Mouse (Mus musculus) midbrain, embryonic 15.5 days (tissue): ENCODE measurements around the gene Haghl. TPM values are rescaled to one million over a fixed set of nuclear protein-coding genes. Genes with fewer than 3 reads are reported as not detected.
A peak's percentile ranks its signal among the peaks of the same experiment; 100 is the strongest.

ENCODE experiments used
- ATAC-seq: fragments of 200-750 bp; cut with Nextera tagmentation; replicated peaks from 2 replicates; pipeline ENCODE4 v1.8.0; 2017; ENCODE audit warnings: moderate TSS enrichment
- H3K27ac ChIP-seq: fragments of 300-500 bp; sonication (generic); 2 replicates; pipeline ENCODE4 v1.5.1; 2015; ENCODE audit warnings: mild to moderate bottlenecking, inconsistent platforms
- H3K27me3 ChIP-seq: fragments of 300-500 bp; sonication (generic); replicated peaks from 2 replicates; pipeline ENCODE4 v1.6.1; 2015; ENCODE audit warnings: inconsistent platforms
- H3K36me3 ChIP-seq: fragments of 300-500 bp; sonication (generic); replicated peaks from 2 replicates; pipeline ENCODE4 v1.6.1; 2015; ENCODE audit warnings: inconsistent platforms
- H3K4me1 ChIP-seq: fragments of 300-500 bp; sonication (generic); 2 replicates; pipeline ENCODE4 v1.6.1; 2015; ENCODE audit warnings: inconsistent platforms
- H3K4me2 ChIP-seq: fragments of 300-500 bp; sonication (generic); 2 replicates; pipeline ENCODE4 v1.6.1; 2015; ENCODE audit warnings: inconsistent platforms, mild to moderate bottlenecking, moderate library complexity
- H3K4me3 ChIP-seq: fragments of 300-500 bp; sonication (generic); 2 replicates; pipeline ENCODE4 v1.5.1; 2015; ENCODE audit warnings: mild to moderate bottlenecking, inconsistent platforms
- H3K9ac ChIP-seq: fragments of 300-500 bp; sonication (generic); 2 replicates; pipeline ENCODE4 v1.6.1; 2015; ENCODE audit warnings: mild to moderate bottlenecking, inconsistent platforms
- H3K9me3 ChIP-seq: fragments of 300-500 bp; sonication (generic); 2 replicates; pipeline ENCODE4 v1.6.1; 2016; ENCODE audit warnings: inconsistent platforms
- WGBS: fragments of 180-500 bp; shearing (Covaris S2); methylation state at CpG from one replicate; pipeline ENCODE4 v1.1.7; 2015; ENCODE audit warnings: mixed read lengths; 5-methylcytosine and 5-hydroxymethylcytosine counted together
- polyA plus RNA-seq: library from polyadenylated mRNA; unstranded; fragments of >200 nt; fragmentation: Nextera tagmentation; extraction: Ambion mirVana; gene quantifications from 2 replicates; pipeline ENCODE4 v1.2.1, GENCODE M21; 2015

Gene Haghl
- polyA plus RNA-seq, 1 experiment from 2014 or later, result 160 TPM

DNA sequence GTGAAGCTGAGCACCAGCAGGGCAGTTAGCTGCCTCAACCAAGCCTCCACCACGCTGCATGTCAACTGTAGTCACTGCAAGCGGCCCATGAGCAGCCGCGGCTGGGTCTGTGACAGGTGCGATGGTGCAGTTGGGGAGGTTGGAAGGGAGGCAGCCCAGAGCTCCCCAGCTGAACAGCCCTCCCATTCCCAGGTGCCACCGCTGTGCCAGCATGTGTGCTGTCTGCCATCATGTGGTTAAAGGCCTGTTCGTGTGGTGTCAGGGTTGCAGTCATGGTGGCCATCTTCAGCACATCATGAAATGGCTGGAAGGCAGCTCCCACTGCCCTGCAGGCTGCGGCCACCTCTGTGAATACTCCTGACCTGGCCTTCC, 42.7 kb upstream of the Haghl start:
- Histone ChIP-seq H3K27ac (peak overlapping the region; percentile 91), H3K4me2 (peak overlapping the region; percentile 80), H3K9ac (peak overlapping the region; percentile 86; the same call in 1 of the 2 replicates), H3K4me1 (peaks cover 82% of the 10 kb centered on the region), H3K27me3 (no peaks in the 10 kb centered on the region), H3K4me3 (peak overlapping the region; percentile 66), H3K36me3 (0 out of 2 replicates have a peak, but pooled peaks cover 31% of the 10 kb centered on the region), H3K9me3 (no peaks in the 10 kb centered on the region)
- WGBS, result 83% methylated on average over 8 of the region's 8 CpGs
- no peak for ATAC-seq

DNA sequence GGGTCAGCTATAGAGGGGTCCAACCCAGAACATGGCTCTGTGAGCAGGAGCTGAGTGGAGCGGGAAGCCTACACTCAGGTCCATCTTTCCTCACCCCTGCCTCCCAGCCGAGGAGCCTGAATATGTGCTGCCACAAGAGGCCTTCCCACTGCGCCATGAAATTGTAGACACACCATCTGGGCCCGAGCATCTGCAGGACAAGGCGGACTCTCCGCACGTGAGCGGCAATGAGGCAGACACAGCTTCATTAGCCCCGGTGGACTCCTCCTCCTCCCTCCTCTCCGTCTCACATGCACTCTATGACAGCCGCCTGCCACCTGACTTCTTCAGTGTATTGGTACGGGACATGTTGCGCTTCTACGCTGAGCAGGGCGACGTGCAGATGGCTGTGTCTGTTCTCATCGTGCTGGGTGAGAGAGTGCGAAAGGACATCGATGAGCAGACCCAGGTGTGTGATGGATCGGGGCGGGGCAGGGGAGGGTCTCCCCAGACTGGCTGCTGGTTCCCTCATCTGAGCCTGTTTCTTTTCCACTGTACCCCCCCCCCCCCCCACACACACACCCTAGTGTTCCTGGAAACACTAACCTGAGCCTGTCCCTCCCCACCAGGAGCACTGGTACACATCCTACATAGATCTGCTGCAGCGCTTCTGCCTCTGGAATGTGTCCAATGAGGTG, 42.2 kb upstream of the Haghl start:
- Histone ChIP-seq H3K4me1 (peaks cover 82% of the 10 kb centered on the region), H3K9ac (peak overlapping the region; percentile 86; the same call in 1 of the 2 replicates), H3K4me3 (0 out of 2 replicates have a peak overlapping the region, but pooled peaks have one; percentile 66), H3K36me3 (0 out of 2 replicates have a peak, but pooled peaks cover 31% of the 10 kb centered on the region), H3K4me2 (peak overlapping the region; percentile 80; the same call in 1 of the 2 replicates), H3K27ac (peak overlapping the region; percentile 91), H3K27me3 (no peaks in the 10 kb centered on the region), H3K9me3 (no peaks in the 10 kb centered on the region)
- 92% methylated on average over 22 of the region's 22 CpGs for WGBS
- ATAC-seq, result no peak

DNA sequence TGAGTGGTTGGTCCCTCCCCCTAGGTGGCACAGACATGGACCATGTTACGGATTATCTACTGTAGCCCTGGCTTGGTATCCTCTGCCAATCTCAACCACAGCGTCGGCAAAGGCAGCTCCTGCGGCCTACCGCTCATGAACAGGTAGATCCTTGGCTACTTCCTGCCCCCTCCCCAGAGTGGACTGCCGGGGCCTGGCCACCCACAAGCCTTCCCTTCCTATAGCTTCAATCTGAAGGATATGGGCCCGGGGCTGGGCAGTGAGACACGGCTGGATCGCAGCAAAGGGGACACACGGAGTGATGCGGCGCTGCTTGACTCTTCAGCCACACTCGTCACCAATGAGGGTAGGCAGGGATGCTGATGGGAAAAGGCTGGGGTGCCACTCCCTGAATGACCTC, 41.5 kb upstream of the Haghl start:
- Histone ChIP-seq H3K4me3 (no peak overlapping the region), H3K27me3 (no peaks in the 10 kb centered on the region), H3K36me3 (0 out of 2 replicates have a peak, but pooled peaks cover 31% of the 10 kb centered on the region), H3K9ac (no peak overlapping the region), H3K4me2 (no peak overlapping the region), H3K4me1 (peaks cover 79% of the 10 kb centered on the region), H3K9me3 (no peaks in the 10 kb centered on the region), H3K27ac (no peak overlapping the region)
- no peak for ATAC-seq
- WGBS, result 93% methylated on average over 13 of the region's 13 CpGs

- Histone ChIP-seq H3K4me3 (no peak overlapping the region), H3K9ac (no peak overlapping the region), H3K36me3 (0 out of 2 replicates have a peak, but pooled peaks cover 27% of the 10 kb centered on the region), H3K9me3 (no peaks in the 10 kb centered on the region), H3K4me2 (no peak overlapping the region), H3K27ac (no peak overlapping the region), H3K4me1 (peaks cover 70% of the 10 kb centered on the region), H3K27me3 (no peaks in the 10 kb centered on the region)
- 93% methylated on average over 27 of the region's 27 CpGs for WGBS
- no peak for ATAC-seq
Measured at GRCm38 (mm10) chr17:25825984-25826570, 40.6 kb upstream of the Haghl start.

- H3K4me2 ChIP-seq, result peak overlapping the region; percentile 98
- no peak for ATAC-seq
- H3K27me3 ChIP-seq, result no peaks in the 10 kb centered on the region
Measured at GRCm38 (mm10) chr17:25825311-25825710, 39.8 kb upstream of the Haghl start.

DNA sequence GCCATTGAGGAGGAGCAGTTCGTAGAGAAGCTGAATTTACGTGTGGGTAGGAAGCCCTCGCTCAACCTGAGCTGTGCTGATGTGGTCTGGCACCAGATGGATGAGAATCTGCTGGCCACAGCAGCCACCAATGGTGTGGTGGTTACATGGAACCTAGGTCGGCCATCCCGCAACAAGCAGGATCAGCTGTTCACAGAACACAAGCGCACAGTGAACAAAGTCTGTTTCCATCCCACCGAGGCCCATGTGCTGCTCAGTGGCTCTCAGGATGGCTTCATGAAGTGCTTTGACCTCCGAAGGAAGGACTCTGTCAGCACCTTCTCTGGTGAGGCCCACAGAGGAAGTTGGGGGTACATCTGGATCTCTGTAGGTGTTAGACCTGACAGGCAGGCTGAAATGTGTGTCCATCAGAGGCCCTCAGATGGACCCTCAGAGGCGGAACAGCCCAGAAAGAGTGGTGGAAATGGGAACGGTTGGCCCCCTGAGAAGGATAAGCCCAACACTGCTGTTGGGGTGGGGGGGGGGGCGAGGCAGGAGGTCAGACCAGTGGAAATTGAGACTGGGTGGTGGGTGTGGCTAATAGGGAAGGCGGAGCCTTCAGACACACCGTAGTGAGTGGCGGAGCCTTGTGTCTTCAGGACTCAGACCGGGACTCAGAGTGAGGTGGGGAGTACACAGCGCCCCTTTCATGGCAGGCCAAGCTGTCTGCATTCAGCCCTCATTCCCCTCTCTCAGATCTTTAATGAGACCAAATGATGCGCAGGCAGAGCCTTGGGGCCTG, 39.1 kb upstream of the Haghl start:
- H3K9me3 ChIP-seq, result no peaks in the 10 kb centered on the region
- H3K4me2 ChIP-seq, result peak overlapping the region; percentile 98
- H3K4me3 ChIP-seq, result peak overlapping the region; percentile 74
- peak overlapping the region; percentile 74 for H3K9ac ChIP-seq
- no peak for ATAC-seq
- no peaks in the 10 kb centered on the region for H3K27me3 ChIP-seq
- no peak overlapping the region for H3K27ac ChIP-seq
- peaks cover 12% of the 10 kb centered on the region; the same call in 1 of the 2 replicates for H3K36me3 ChIP-seq
- peaks cover 55% of the 10 kb centered on the region for H3K4me1 ChIP-seq
- 78% methylated on average over 16 of the region's 17 CpGs for whole genome bisulfite sequencing

More at GRCm38 (mm10) chr17:25825311-25825710, 39.8 kb upstream of the Haghl start:
- Histone ChIP-seq H3K4me1 (peaks cover 62% of the 10 kb centered on the region), H3K4me3 (no peak overlapping the region), H3K36me3 (0 out of 2 replicates have a peak, but pooled peaks cover 19% of the 10 kb centered on the region), H3K9ac (no peak overlapping the region), H3K9me3 (no peaks in the 10 kb centered on the region), H3K27ac (no peak overlapping the region)
- 92% methylated on average over 6 of the region's 6 CpGs for WGBS

DNA sequence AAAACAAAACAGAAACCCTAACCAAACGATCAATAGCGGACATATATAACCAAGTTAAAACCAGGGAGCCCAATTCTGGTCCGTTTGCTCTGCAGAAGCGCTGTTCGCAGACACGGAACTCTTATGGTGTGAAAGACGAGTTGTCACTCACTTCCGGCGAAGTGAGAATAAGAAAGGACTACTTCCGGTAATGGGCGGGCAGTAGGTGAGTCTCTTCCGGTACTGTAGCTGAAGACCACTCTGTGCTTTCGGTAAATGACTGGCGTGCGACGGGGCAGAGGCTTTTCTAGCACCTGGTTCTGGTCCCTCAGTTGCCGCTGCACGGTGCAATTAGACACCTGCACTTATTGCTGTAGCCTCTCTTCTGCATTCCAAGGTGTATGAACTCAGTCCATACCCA, 38.0 kb upstream of the Haghl start, which contains the start of gene Wdr24:
Gene Wdr24, plus strand, starts transcription at position 176 of the 400 bp plus-strand sequence.
- Histone ChIP-seq H3K4me3 (peak within 1 kb of the TSS; percentile 74), H3K4me2 (peak within 1 kb of the TSS; percentile 98), H3K9me3 (no peaks in the 10 kb centered on the region), H3K9ac (peak within 1 kb of the TSS; percentile 74), H3K27me3 (peaks cover 2% of the 10 kb centered on the region; the same call in 1 of the 2 replicates), H3K36me3 (peaks cover 16% of the 10 kb centered on the region), H3K27ac (peak within 1 kb of the TSS; percentile 76), H3K4me1 (peaks cover 49% of the 10 kb centered on the region)
- ATAC-seq, result peak; percentile 74
- WGBS, result under 1% methylated on average over 18 of the region's 18 CpGs

DNA sequence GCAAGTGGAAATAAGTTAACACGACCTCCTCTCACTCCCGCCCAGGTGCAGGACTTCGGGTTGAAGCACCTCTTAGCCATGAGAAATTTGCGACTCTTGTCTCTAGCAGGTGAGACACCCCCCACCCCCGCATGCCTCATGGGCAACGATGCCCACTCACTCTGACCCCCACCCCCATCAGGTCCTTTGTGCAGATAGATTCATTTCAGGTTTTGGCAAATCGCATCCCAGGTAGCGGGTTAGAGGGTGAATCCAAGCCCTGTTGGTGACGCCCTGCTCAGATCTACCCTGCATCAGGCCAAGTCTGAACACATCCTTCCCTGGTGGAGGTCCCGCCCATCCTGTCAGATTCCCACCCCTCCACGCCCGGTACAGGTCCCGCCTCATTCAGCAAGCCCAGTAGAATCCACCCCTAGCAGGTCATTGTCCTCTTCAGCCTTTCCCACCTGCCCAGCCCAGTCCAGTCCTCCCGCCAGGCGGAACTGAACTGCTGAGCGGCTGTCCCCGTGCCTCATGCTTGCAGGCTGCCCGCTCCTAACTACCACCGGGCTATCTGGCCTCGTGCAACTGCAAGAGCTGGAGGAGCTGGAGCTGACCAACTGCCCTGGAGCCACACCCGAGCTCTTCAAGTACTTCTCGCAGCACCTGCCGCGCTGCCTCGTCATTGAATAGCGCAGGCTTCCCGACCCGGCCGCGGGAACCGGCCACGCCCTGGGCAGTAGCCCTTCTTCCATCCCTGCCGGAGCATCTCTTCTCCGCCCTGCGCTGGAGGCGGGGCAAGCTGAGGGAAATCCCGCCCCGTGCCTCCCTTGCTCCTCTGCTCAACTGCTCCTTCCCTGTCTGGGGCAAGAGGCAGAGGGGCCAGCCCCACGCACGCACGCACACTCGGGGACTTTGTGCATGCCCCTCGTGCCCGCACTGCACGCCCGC, 33.6 kb upstream of the Haghl start:
- Histone ChIP-seq H3K4me2 (no peak overlapping the region), H3K4me3 (no peak overlapping the region), H3K27ac (no peak overlapping the region), H3K9ac (no peak overlapping the region), H3K36me3 (peaks cover 16% of the 10 kb centered on the region), H3K4me1 (peaks cover 6% of the 10 kb centered on the region), H3K9me3 (no peaks in the 10 kb centered on the region), H3K27me3 (peaks cover 12% of the 10 kb centered on the region)
- ATAC-seq, result no peak
- WGBS, result 10% methylated on average over 46 of the region's 46 CpGs

- peaks cover 16% of the 10 kb centered on the region for H3K36me3 ChIP-seq
- H3K9ac ChIP-seq, result no peak overlapping the region
- H3K27ac ChIP-seq, result no peak overlapping the region
- no peak overlapping the region for H3K4me2 ChIP-seq
- peaks cover 12% of the 10 kb centered on the region for H3K27me3 ChIP-seq
- no peaks in the 10 kb centered on the region for H3K9me3 ChIP-seq
- peaks cover 9% of the 10 kb centered on the region for H3K4me1 ChIP-seq
- H3K4me3 ChIP-seq, result no peak overlapping the region
- WGBS, result 86% methylated on average over 11 of the region's 11 CpGs
- ATAC-seq, result no peak
Measured at GRCm38 (mm10) chr17:25817662-25818061, 32.2 kb upstream of the Haghl start.

GRCm38 (mm10) chr17:25813471-25813870, 28.0 kb upstream of the Haghl start:
- WGBS, result 1% methylated on average over 20 of the region's 20 CpGs

GRCm38 (mm10) chr17:25810890-25811289, 25.4 kb upstream of the Haghl start:
- peak overlapping the region; percentile 98; the same call in 1 of the 2 replicates for H3K9ac ChIP-seq
- no peaks in the 10 kb centered on the region for H3K27me3 ChIP-seq
- H3K36me3 ChIP-seq, result no peaks in the 10 kb centered on the region
- 81% methylated on average over 4 of the region's 4 CpGs for WGBS
- H3K4me1 ChIP-seq, result peaks cover 46% of the 10 kb centered on the region
- no peaks in the 10 kb centered on the region for H3K9me3 ChIP-seq
- peak overlapping the region; percentile 79; the same call in 1 of the 2 replicates for H3K4me3 ChIP-seq
- no peak overlapping the region for H3K27ac ChIP-seq
- peak overlapping the region; percentile 97 for H3K4me2 ChIP-seq
- ATAC-seq, result no peak

More at GRCm38 (mm10) chr17:25813471-25813870, 28.0 kb upstream of the Haghl start:
- Histone ChIP-seq H3K4me1 (peaks cover 38% of the 10 kb centered on the region), H3K27ac (no peak overlapping the region), H3K9me3 (no peaks in the 10 kb centered on the region), H3K36me3 (peaks cover 12% of the 10 kb centered on the region), H3K4me3 (no peak overlapping the region), H3K9ac (peak overlapping the region; percentile 23), H3K4me2 (peak overlapping the region; percentile 30), H3K27me3 (peaks cover 10% of the 10 kb centered on the region)
- no peak for ATAC-seq
